Mouse (Mus musculus) intestine, embryonic 14.5 days (tissue): Measurements from ENCODE around the gene Ruvbl1. TPM values are rescaled to one million over a fixed set of nuclear protein-coding genes. Genes with fewer than 3 reads are reported as not detected.
A peak's percentile ranks its signal among the peaks of the same experiment; 100 is the strongest.

Experiments
- ATAC-seq: fragments of 200-750 bp; cut with Nextera tagmentation; replicated peaks from 2 replicates; pipeline ENCODE4 v1.8.0; 2017; ENCODE audit warnings: low read depth, moderate number of reproducible peaks, moderate TSS enrichment, moderate library complexity; ENCODE audit not compliant: low FRiP score, low TSS enrichment
- DNase-seq: peaks from one replicate; pipeline ENCODE4 v3.0.0-alpha.2; 2018; ENCODE audit warnings: low spot score
- H3K27ac ChIP-seq: fragments of 300-500 bp; sonication (generic); 2 replicates; pipeline ENCODE4 v1.5.1; 2014; ENCODE audit warnings: low read depth, mild to moderate bottlenecking, control low read depth
- H3K27me3 ChIP-seq: fragments of 300-500 bp; sonication (generic); replicated peaks from 2 replicates; pipeline ENCODE4 v1.6.1; 2014; ENCODE audit warnings: low read length, control low read depth; ENCODE audit not compliant: control insufficient read depth, insufficient read depth
- H3K36me3 ChIP-seq: fragments of 300-500 bp; sonication (generic); 2 replicates; pipeline ENCODE4 v1.6.1; 2014; ENCODE audit warnings: low read length, control low read depth; ENCODE audit not compliant: control insufficient read depth, insufficient read depth
- H3K4me1 ChIP-seq: fragments of 300-500 bp; sonication (generic); replicated peaks from 2 replicates; pipeline ENCODE4 v1.6.1; 2014; ENCODE audit warnings: low read length, control low read depth, mixed read lengths; ENCODE audit not compliant: control insufficient read depth, insufficient read depth
- H3K4me2 ChIP-seq: fragments of 300-500 bp; sonication (generic); 2 replicates; pipeline ENCODE4 v1.6.1; 2014; ENCODE audit warnings: low read length
- H3K4me3 ChIP-seq: fragments of 300-500 bp; sonication (generic); 2 replicates; pipeline ENCODE4 v1.5.1; 2014; ENCODE audit warnings: low read depth, low read length, control low read depth, mixed read lengths
- H3K9ac ChIP-seq: fragments of 300-500 bp; sonication (generic); 2 replicates; pipeline ENCODE4 v1.6.1; 2014; ENCODE audit warnings: mild to moderate bottlenecking, low read length
- H3K9me3 ChIP-seq: fragments of 300-500 bp; sonication (generic); 2 replicates; pipeline ENCODE4 v1.6.1; 2016; ENCODE audit warnings: low read length, control low read depth; ENCODE audit not compliant: control insufficient read depth
- WGBS: fragments of 180-500 bp; shearing (Covaris S2); extraction: QIAGEN DNeasy Blood & Tissue Kit; methylation state at CpG from one replicate; pipeline ENCODE4 v1.1.7; 2014; 5-methylcytosine and 5-hydroxymethylcytosine counted together
- polyA plus RNA-seq: library from polyadenylated mRNA; unstranded; fragments of >200 nt; fragmentation: Nextera tagmentation; extraction: Ambion mirVana; gene quantifications from 2 replicates; pipeline ENCODE4 v1.2.1, GENCODE M21; 2014

Gene Ruvbl1
- polyA plus RNA-seq, 1 experiment from 2014 or later: 150 TPM

GRCm38 (mm10) chr6:88486893-88487292, 21.7 kb downstream of the Ruvbl1 start:
- no peak overlapping the region for H3K4me2 ChIP-seq
- no peaks in the 10 kb centered on the region for H3K4me1 ChIP-seq
- DNase-seq (peak; percentile 67), ATAC-seq (0 out of 2 replicates have a peak, but pooled peaks have one; percentile 32)
- H3K36me3 ChIP-seq: peaks cover 75% of the 10 kb centered on the region
- H3K27ac ChIP-seq: no peak overlapping the region
- 84% methylated on average over 8 of the region's 8 CpGs for WGBS
- H3K9ac ChIP-seq: no peak overlapping the region
- no peak overlapping the region for H3K4me3 ChIP-seq
- H3K9me3 ChIP-seq: no peaks in the 10 kb centered on the region
- no peaks in the 10 kb centered on the region for H3K27me3 ChIP-seq

GRCm38 (mm10) chr6:88489026-88489425, 23.8 kb downstream of the Ruvbl1 start:
- Histone ChIP-seq H3K9me3 (no peaks in the 10 kb centered on the region), H3K27me3 (no peaks in the 10 kb centered on the region), H3K27ac (no peak overlapping the region), H3K4me3 (no peak overlapping the region), H3K36me3 (peaks cover 69% of the 10 kb centered on the region), H3K9ac (no peak overlapping the region), H3K4me2 (no peak overlapping the region), H3K4me1 (no peaks in the 10 kb centered on the region)
- ATAC-seq: no peak
- DNase-seq: no peak
- 87% methylated on average over 7 of the region's 7 CpGs for WGBS

GRCm38 (mm10) chr6:88489834-88490233, 24.6 kb downstream of the Ruvbl1 start:
- Histone ChIP-seq H3K4me3 (no peak overlapping the region), H3K27me3 (no peaks in the 10 kb centered on the region), H3K4me1 (no peaks in the 10 kb centered on the region), H3K4me2 (no peak overlapping the region), H3K36me3 (peaks cover 61% of the 10 kb centered on the region), H3K27ac (no peak overlapping the region), H3K9ac (no peak overlapping the region), H3K9me3 (no peaks in the 10 kb centered on the region)
- ATAC-seq: no peak
- 80% methylated on average over 6 of the region's 6 CpGs for WGBS
- no peak for DNase-seq

GRCm38 (mm10) chr6:88490629-88491354, 25.6 kb downstream of the Ruvbl1 start:
- ATAC-seq: no peak
- no peak for DNase-seq
- Histone ChIP-seq H3K4me2 (no peak overlapping the region), H3K9me3 (no peaks in the 10 kb centered on the region), H3K36me3 (peaks cover 52% of the 10 kb centered on the region), H3K4me1 (no peaks in the 10 kb centered on the region), H3K9ac (no peak overlapping the region), H3K27me3 (no peaks in the 10 kb centered on the region), H3K27ac (no peak overlapping the region), H3K4me3 (no peak overlapping the region)
- WGBS: 91% methylated on average over 12 of the region's 12 CpGs

- WGBS: 88% methylated on average over 6 of the region's 6 CpGs
- DNase-seq (no peak), ATAC-seq (no peak)
- no peaks in the 10 kb centered on the region for H3K9me3 ChIP-seq
- H3K4me3 ChIP-seq: no peak overlapping the region
- H3K36me3 ChIP-seq: peaks cover 60% of the 10 kb centered on the region
- H3K9ac ChIP-seq: no peak overlapping the region
- H3K27me3 ChIP-seq: no peaks in the 10 kb centered on the region
- no peak overlapping the region for H3K4me2 ChIP-seq
- H3K27ac ChIP-seq: no peak overlapping the region
- no peaks in the 10 kb centered on the region for H3K4me1 ChIP-seq
Observed at GRCm38 (mm10) chr6:88493712-88494111, 28.5 kb downstream of the Ruvbl1 start.

- Histone ChIP-seq H3K4me1 (no peaks in the 10 kb centered on the region), H3K27me3 (no peaks in the 10 kb centered on the region), H3K4me3 (peak overlapping the region; percentile 51), H3K9ac (peak overlapping the region; percentile 58), H3K4me2 (peak overlapping the region; percentile 98), H3K36me3 (peaks cover 49% of the 10 kb centered on the region), H3K27ac (no peak overlapping the region), H3K9me3 (no peaks in the 10 kb centered on the region)
- ATAC-seq (peak; percentile 61), DNase-seq (peak; percentile 90)
- WGBS: 4% methylated on average over 66 of the region's 76 CpGs
Observed at GRCm38 (mm10) chr6:88499481-88500404, 34.5 kb downstream of the Ruvbl1 start.

- Histone ChIP-seq H3K9me3 (no peaks in the 10 kb centered on the region), H3K9ac (peak overlapping the region; percentile 58), H3K27ac (no peak overlapping the region), H3K4me3 (peak overlapping the region; percentile 51), H3K4me2 (peak overlapping the region; percentile 98), H3K27me3 (no peaks in the 10 kb centered on the region), H3K36me3 (peaks cover 56% of the 10 kb centered on the region), H3K4me1 (no peaks in the 10 kb centered on the region)
- ATAC-seq (0 out of 2 replicates have a peak, but pooled peaks have one; percentile 6), DNase-seq (no peak)
- 4% methylated on average over 3 of the region's 3 CpGs for WGBS
Observed at GRCm38 (mm10) chr6:88500405-88500767, 35.2 kb downstream of the Ruvbl1 start.

GRCm38 (mm10) chr6:88502030-88502970, 37.1 kb downstream of the Ruvbl1 start:
- H3K9ac ChIP-seq: no peak overlapping the region
- H3K4me3 ChIP-seq: no peak overlapping the region
- no peak overlapping the region for H3K27ac ChIP-seq
- ATAC-seq (no peak), DNase-seq (no peak)
- H3K27me3 ChIP-seq: no peaks in the 10 kb centered on the region
- H3K4me1 ChIP-seq: no peaks in the 10 kb centered on the region
- peaks cover 62% of the 10 kb centered on the region for H3K36me3 ChIP-seq
- WGBS: 71% methylated on average over 13 of the region's 13 CpGs
- H3K9me3 ChIP-seq: no peaks in the 10 kb centered on the region
- no peak overlapping the region for H3K4me2 ChIP-seq
